Mouse (Mus musculus): ENCODE results near the gene St6galnac3.

- TF ChIP-seq CTCF (IDR thresholded peaks at IDR 0.05; ENCODE audit: borderline replicate concordance, extremely low read depth, insufficient read depth, insufficient read length) (no peak), POLR2A (IDR thresholded peaks at IDR 0.05; ENCODE audit: borderline replicate concordance, extremely low read depth, insufficient read depth, insufficient read length, poor library complexity, severe bottlenecking) (no peak)
These were observed 140.1 kb downstream of the St6galnac3 start for GRCm38 (mm10) chr3:153584836-153585235.
